Mouse (Mus musculus) intestine, embryonic 14.5 days (tissue): ENCODE data around the gene Gm853. TPM values are rescaled to one million over a fixed set of nuclear protein-coding genes. Genes with fewer than 3 reads are reported as not detected.

Source experiments
- ATAC-seq: fragments of 200-750 bp; cut with Nextera tagmentation; replicated peaks from 2 replicates; pipeline ENCODE4 v1.8.0; 2017; ENCODE audit warnings: low read depth, moderate number of reproducible peaks, moderate TSS enrichment, moderate library complexity; ENCODE audit not compliant: low FRiP score, low TSS enrichment
- DNase-seq: peaks from one replicate; pipeline ENCODE4 v3.0.0-alpha.2; 2018; ENCODE audit warnings: low spot score
- H3K27ac ChIP-seq: fragments of 300-500 bp; sonication (generic); 2 replicates; pipeline ENCODE4 v1.5.1; 2014; ENCODE audit warnings: low read depth, mild to moderate bottlenecking, control low read depth
- H3K27me3 ChIP-seq: fragments of 300-500 bp; sonication (generic); replicated peaks from 2 replicates; pipeline ENCODE4 v1.6.1; 2014; ENCODE audit warnings: low read length, control low read depth; ENCODE audit not compliant: control insufficient read depth, insufficient read depth
- H3K36me3 ChIP-seq: fragments of 300-500 bp; sonication (generic); 2 replicates; pipeline ENCODE4 v1.6.1; 2014; ENCODE audit warnings: low read length, control low read depth; ENCODE audit not compliant: control insufficient read depth, insufficient read depth
- H3K4me1 ChIP-seq: fragments of 300-500 bp; sonication (generic); replicated peaks from 2 replicates; pipeline ENCODE4 v1.6.1; 2014; ENCODE audit warnings: low read length, control low read depth, mixed read lengths; ENCODE audit not compliant: control insufficient read depth, insufficient read depth
- H3K4me2 ChIP-seq: fragments of 300-500 bp; sonication (generic); 2 replicates; pipeline ENCODE4 v1.6.1; 2014; ENCODE audit warnings: low read length
- H3K4me3 ChIP-seq: fragments of 300-500 bp; sonication (generic); 2 replicates; pipeline ENCODE4 v1.5.1; 2014; ENCODE audit warnings: low read depth, low read length, control low read depth, mixed read lengths
- H3K9ac ChIP-seq: fragments of 300-500 bp; sonication (generic); 2 replicates; pipeline ENCODE4 v1.6.1; 2014; ENCODE audit warnings: mild to moderate bottlenecking, low read length
- H3K9me3 ChIP-seq: fragments of 300-500 bp; sonication (generic); 2 replicates; pipeline ENCODE4 v1.6.1; 2016; ENCODE audit warnings: low read length, control low read depth; ENCODE audit not compliant: control insufficient read depth
- WGBS: fragments of 180-500 bp; shearing (Covaris S2); extraction: QIAGEN DNeasy Blood & Tissue Kit; methylation state at CpG from one replicate; pipeline ENCODE4 v1.1.7; 2014; 5-methylcytosine and 5-hydroxymethylcytosine counted together
- polyA plus RNA-seq: library from polyadenylated mRNA; unstranded; fragments of >200 nt; fragmentation: Nextera tagmentation; extraction: Ambion mirVana; gene quantifications from 2 replicates; pipeline ENCODE4 v1.2.1, GENCODE M21; 2014

The Gm853 gene
- polyA plus RNA-seq, 1 experiment from 2014 or later = not detected

DNA sequence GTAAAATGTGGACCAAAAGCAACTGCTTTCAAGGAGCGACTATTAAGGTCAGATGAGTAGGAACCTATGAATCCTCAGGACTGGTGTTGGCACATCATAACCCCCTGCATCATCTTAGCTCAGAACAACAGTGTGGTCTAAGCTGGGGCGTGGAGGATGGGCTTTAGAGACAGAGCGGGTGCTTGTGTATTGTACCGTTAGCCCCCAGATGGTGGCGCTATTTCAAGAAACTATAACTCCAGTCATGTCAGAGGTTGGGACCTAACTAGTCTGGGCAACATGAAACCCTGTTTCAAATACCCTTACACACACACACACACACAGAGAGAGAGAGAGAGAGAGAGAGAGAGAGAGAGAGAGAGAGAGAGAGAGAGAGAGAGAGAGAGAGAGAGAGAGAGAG is 18.5 kb upstream of the Gm853 start:
- no peak overlapping the region for H3K4me3 ChIP-seq
- ATAC-seq (no peak), DNase-seq (no peak)
- H3K36me3 ChIP-seq = no peaks in the 10 kb centered on the region
- no peak overlapping the region for H3K27ac ChIP-seq
- WGBS = 32% methylated on average over 5 of the region's 5 CpGs
- no peak overlapping the region for H3K9ac ChIP-seq
- no peaks in the 10 kb centered on the region for H3K4me1 ChIP-seq
- no peak overlapping the region for H3K4me2 ChIP-seq
- H3K27me3 ChIP-seq = no peaks in the 10 kb centered on the region
- H3K9me3 ChIP-seq = no peaks in the 10 kb centered on the region

DNA sequence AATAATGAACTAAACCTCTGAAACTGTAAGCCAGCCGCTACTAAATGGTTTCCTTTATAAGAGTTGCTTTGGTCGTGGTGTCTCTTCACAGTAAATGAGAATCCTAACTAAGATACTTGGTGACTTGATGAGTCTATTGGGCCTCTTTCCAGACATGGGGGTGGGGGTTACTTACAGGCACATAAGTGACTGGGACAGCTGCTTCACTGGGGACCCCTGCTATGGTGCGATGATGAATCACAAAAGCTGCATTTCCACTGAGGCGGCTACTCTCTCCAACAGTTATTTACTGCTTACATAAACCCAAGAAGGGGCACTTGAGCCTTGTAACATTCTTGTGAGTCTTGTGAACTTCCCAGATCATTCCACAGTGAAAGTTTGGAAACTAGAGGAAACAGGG is 15.4 kb upstream of the Gm853 start:
- no peak for ATAC-seq
- DNase-seq = no peak

GRCm38 (mm10) chr4:130236361-130236760 is 14.2 kb upstream of the Gm853 start:
- no peak overlapping the region for H3K27ac ChIP-seq
- ATAC-seq (no peak), DNase-seq (no peak)
- no peaks in the 10 kb centered on the region for H3K9me3 ChIP-seq
- no peak overlapping the region for H3K4me3 ChIP-seq
- 39% methylated on average over 8 of the region's 8 CpGs for WGBS
- no peaks in the 10 kb centered on the region for H3K27me3 ChIP-seq
- no peak overlapping the region for H3K4me2 ChIP-seq
- no peaks in the 10 kb centered on the region for H3K36me3 ChIP-seq
- H3K4me1 ChIP-seq = no peaks in the 10 kb centered on the region
- no peak overlapping the region for H3K9ac ChIP-seq

More for the DNA sequence above, 15.4 kb upstream of the Gm853 start:
- Histone ChIP-seq H3K9me3 (no peaks in the 10 kb centered on the region), H3K27ac (no peak overlapping the region), H3K36me3 (no peaks in the 10 kb centered on the region), H3K27me3 (no peaks in the 10 kb centered on the region), H3K4me2 (no peak overlapping the region), H3K4me3 (no peak overlapping the region), H3K9ac (no peak overlapping the region), H3K4me1 (no peaks in the 10 kb centered on the region)
- 75% methylated on average over 4 of the region's 4 CpGs for WGBS

- H3K27me3 ChIP-seq = no peaks in the 10 kb centered on the region
- H3K36me3 ChIP-seq = no peaks in the 10 kb centered on the region
- H3K9me3 ChIP-seq = no peaks in the 10 kb centered on the region
- H3K4me2 ChIP-seq = no peak overlapping the region
- no peaks in the 10 kb centered on the region for H3K4me1 ChIP-seq
- no peak overlapping the region for H3K4me3 ChIP-seq
- no peak for DNase-seq
- H3K27ac ChIP-seq = no peak overlapping the region
- ATAC-seq = no peak
- no peak overlapping the region for H3K9ac ChIP-seq
Measured at GRCm38 (mm10) chr4:130224071-130224470, 1.9 kb upstream of the Gm853 start.

GRCm38 (mm10) chr4:130220176-130220575 is 2.0 kb downstream of the Gm853 start:
- Histone ChIP-seq H3K36me3 (no peaks in the 10 kb centered on the region), H3K4me3 (no peak overlapping the region), H3K9ac (no peak overlapping the region), H3K27ac (no peak overlapping the region), H3K4me1 (no peaks in the 10 kb centered on the region), H3K9me3 (no peaks in the 10 kb centered on the region), H3K4me2 (no peak overlapping the region), H3K27me3 (no peaks in the 10 kb centered on the region)
- 83% methylated on average over 9 of the region's 9 CpGs for WGBS
- ATAC-seq = no peak
- no peak for DNase-seq

- no peaks in the 10 kb centered on the region for H3K27me3 ChIP-seq
- DNase-seq (no peak), ATAC-seq (no peak)
- no peaks in the 10 kb centered on the region for H3K9me3 ChIP-seq
- no peak overlapping the region for H3K27ac ChIP-seq
- H3K4me3 ChIP-seq = no peak overlapping the region
- H3K9ac ChIP-seq = no peak overlapping the region
- H3K36me3 ChIP-seq = no peaks in the 10 kb centered on the region
- no peaks in the 10 kb centered on the region for H3K4me1 ChIP-seq
- no peak overlapping the region for H3K4me2 ChIP-seq
- 84% methylated on average over 8 of the region's 8 CpGs for WGBS
Measured at GRCm38 (mm10) chr4:130215392-130215791, 6.8 kb downstream of the Gm853 start.

DNA sequence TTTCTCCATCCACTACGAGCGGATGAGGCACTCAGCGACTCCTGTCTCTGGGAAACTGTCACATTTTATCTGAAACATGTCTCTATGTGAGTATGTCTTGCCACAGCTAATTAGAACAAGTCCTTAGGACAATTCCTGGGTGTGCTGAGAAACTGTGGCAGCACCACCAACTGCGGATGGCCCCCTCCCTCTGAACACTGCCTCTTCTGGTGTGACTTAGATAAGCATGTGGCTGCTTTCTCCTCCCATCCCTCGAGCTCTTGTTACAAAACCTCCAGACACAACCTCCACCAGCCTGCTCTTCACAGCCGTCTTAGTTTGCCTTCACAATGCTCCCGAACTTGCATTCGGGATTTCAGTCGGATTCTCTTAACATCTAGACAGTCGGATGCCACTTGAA is 8.3 kb downstream of the Gm853 start:
- no peak overlapping the region for H3K9ac ChIP-seq
- WGBS = 74% methylated on average over 10 of the region's 10 CpGs
- H3K4me1 ChIP-seq = no peaks in the 10 kb centered on the region
- H3K27ac ChIP-seq = no peak overlapping the region
- no peaks in the 10 kb centered on the region for H3K9me3 ChIP-seq
- no peaks in the 10 kb centered on the region for H3K36me3 ChIP-seq
- no peak overlapping the region for H3K4me3 ChIP-seq
- DNase-seq (no peak), ATAC-seq (no peak)
- H3K27me3 ChIP-seq = no peaks in the 10 kb centered on the region
- no peak overlapping the region for H3K4me2 ChIP-seq

DNA sequence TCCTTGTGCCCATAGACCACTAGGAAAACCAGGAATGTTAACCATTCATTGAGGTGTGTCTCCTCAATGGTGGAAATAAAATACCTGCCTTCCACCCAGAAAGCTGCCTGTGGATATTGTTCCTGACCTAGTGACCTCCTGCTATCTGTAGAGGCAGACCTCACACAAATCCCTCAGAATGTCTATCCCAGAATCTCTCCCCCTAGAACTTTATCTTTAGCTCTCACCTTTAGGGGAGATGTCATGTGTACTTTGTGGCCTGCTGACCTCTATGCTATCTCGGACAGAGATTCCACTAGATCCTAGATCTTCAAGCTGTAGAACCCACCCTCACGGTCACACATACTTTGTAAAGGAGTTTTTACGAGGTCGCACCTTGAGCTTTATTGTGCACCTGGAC is 9.0 kb downstream of the Gm853 start:
- Histone ChIP-seq H3K36me3 (no peaks in the 10 kb centered on the region), H3K9ac (no peak overlapping the region), H3K27ac (no peak overlapping the region), H3K27me3 (no peaks in the 10 kb centered on the region), H3K4me3 (no peak overlapping the region), H3K9me3 (no peaks in the 10 kb centered on the region), H3K4me1 (no peaks in the 10 kb centered on the region), H3K4me2 (no peak overlapping the region)
- 76% methylated on average over 4 of the region's 4 CpGs for WGBS
- no peak for ATAC-seq
- no peak for DNase-seq

GRCm38 (mm10) chr4:130212421-130212820 is 9.8 kb downstream of the Gm853 start:
- Histone ChIP-seq H3K27me3 (no peaks in the 10 kb centered on the region), H3K9ac (no peak overlapping the region), H3K4me1 (no peaks in the 10 kb centered on the region), H3K9me3 (no peaks in the 10 kb centered on the region), H3K4me2 (no peak overlapping the region), H3K4me3 (no peak overlapping the region), H3K36me3 (no peaks in the 10 kb centered on the region), H3K27ac (no peak overlapping the region)
- ATAC-seq = no peak
- DNase-seq = no peak
- WGBS = 73% methylated on average over 7 of the region's 7 CpGs
